Mouse (Mus musculus): ENCODE measurements around the gene Grid2. TPM values are rescaled to one million over a fixed set of nuclear protein-coding genes. Genes with fewer than 3 reads are reported as not detected.

The Grid2 gene
- polyA plus RNA-seq, 1 experiment = not detected

- TF ChIP-seq CTCF (IDR thresholded peaks at IDR 0.05; ENCODE audit: low read depth, low read length) = no peak
- TF ChIP-seq POLR2A (IDR thresholded peaks at IDR 0.05; ENCODE audit: borderline replicate concordance, low read depth, low read length) = no peak
- Histone ChIP-seq H3K4me1 (ENCODE audit: control insufficient read depth, insufficient read depth, low read length) (no peaks in the 10 kb centered on the region), H3K27ac (ENCODE audit: insufficient read depth, low read depth, low read length) (no peak overlapping the region), H3K4me3 (ENCODE audit: insufficient read depth, low read length) (no peak overlapping the region)
These were observed 1248.7 kb downstream of the Grid2 start for GRCm38 (mm10) chr6:64504394-64504793.

GRCm38 (mm10) chr6:64542168-64542567 is 1286.5 kb downstream of the Grid2 start:
- TF ChIP-seq CTCF (IDR thresholded peaks at IDR 0.05; ENCODE audit: low read depth, low read length) (no peak), POLR2A (IDR thresholded peaks at IDR 0.05; ENCODE audit: borderline replicate concordance, low read depth, low read length) (no peak)
- no peak overlapping the region for H3K4me3 ChIP-seq (ENCODE audit: insufficient read depth, low read length)
- no peak overlapping the region for H3K27ac ChIP-seq (ENCODE audit: insufficient read depth, low read depth, low read length)
- H3K4me1 ChIP-seq (ENCODE audit: control insufficient read depth, insufficient read depth, low read length) = no peaks in the 10 kb centered on the region

GRCm38 (mm10) chr6:64553645-64554044 is 1298.0 kb downstream of the Grid2 start:
- Histone ChIP-seq H3K27ac (ENCODE audit: insufficient read depth, low read depth, low read length) (no peak overlapping the region), H3K4me3 (ENCODE audit: insufficient read depth, low read length) (no peak overlapping the region), H3K4me1 (ENCODE audit: control insufficient read depth, insufficient read depth, low read length) (no peaks in the 10 kb centered on the region)
- TF ChIP-seq CTCF (IDR thresholded peaks at IDR 0.05; ENCODE audit: low read depth, low read length) (no peak), POLR2A (IDR thresholded peaks at IDR 0.05; ENCODE audit: borderline replicate concordance, low read depth, low read length) (no peak)

- H3K27ac ChIP-seq (ENCODE audit: insufficient read depth, low read depth, low read length) = no peak overlapping the region
These were observed 1299.5 kb downstream of the Grid2 start for GRCm38 (mm10) chr6:64555220-64555619.

GRCm38 (mm10) chr6:64568599-64568998 is 1312.9 kb downstream of the Grid2 start:
- no peaks in the 10 kb centered on the region for H3K4me1 ChIP-seq (ENCODE audit: control insufficient read depth, insufficient read depth, low read length)
- TF ChIP-seq CTCF (IDR thresholded peaks at IDR 0.05; ENCODE audit: low read depth, low read length) (no peak), POLR2A (IDR thresholded peaks at IDR 0.05; ENCODE audit: borderline replicate concordance, low read depth, low read length) (no peak)
- no peak overlapping the region for H3K27ac ChIP-seq (ENCODE audit: insufficient read depth, low read depth, low read length)
- H3K4me3 ChIP-seq (ENCODE audit: insufficient read depth, low read length) = no peak overlapping the region

More at GRCm38 (mm10) chr6:64555220-64555619, 1299.5 kb downstream of the Grid2 start:
- no peak for TF ChIP-seq CTCF (IDR thresholded peaks at IDR 0.05; ENCODE audit: low read depth, low read length)
- no peak for TF ChIP-seq POLR2A (IDR thresholded peaks at IDR 0.05; ENCODE audit: borderline replicate concordance, low read depth, low read length)
- Histone ChIP-seq H3K4me1 (ENCODE audit: control insufficient read depth, insufficient read depth, low read length) (no peaks in the 10 kb centered on the region), H3K4me3 (ENCODE audit: insufficient read depth, low read length) (no peak overlapping the region)

- Histone ChIP-seq H3K4me3 (ENCODE audit: insufficient read depth, low read length) (no peak overlapping the region), H3K4me1 (ENCODE audit: control insufficient read depth, insufficient read depth, low read length) (no peaks in the 10 kb centered on the region), H3K27ac (ENCODE audit: insufficient read depth, low read depth, low read length) (no peak overlapping the region)
- TF ChIP-seq CTCF (IDR thresholded peaks at IDR 0.05; ENCODE audit: low read depth, low read length) = no peak
- no peak for TF ChIP-seq POLR2A (IDR thresholded peaks at IDR 0.05; ENCODE audit: borderline replicate concordance, low read depth, low read length)
These were observed 1325.7 kb downstream of the Grid2 start for GRCm38 (mm10) chr6:64581338-64581737.

- no peak overlapping the region for H3K4me3 ChIP-seq (ENCODE audit: insufficient read depth, low read length)
- H3K4me1 ChIP-seq (ENCODE audit: control insufficient read depth, insufficient read depth, low read length) = no peaks in the 10 kb centered on the region
- no peak for TF ChIP-seq POLR2A (IDR thresholded peaks at IDR 0.05; ENCODE audit: borderline replicate concordance, low read depth, low read length)
- no peak for TF ChIP-seq CTCF (IDR thresholded peaks at IDR 0.05; ENCODE audit: low read depth, low read length)
- no peak overlapping the region for H3K27ac ChIP-seq (ENCODE audit: insufficient read depth, low read depth, low read length)
These were observed 1333.0 kb downstream of the Grid2 start for GRCm38 (mm10) chr6:64588487-64589205.

GRCm38 (mm10) chr6:64596261-64596660 is 1340.6 kb downstream of the Grid2 start:
- TF ChIP-seq CTCF (IDR thresholded peaks at IDR 0.05; ENCODE audit: low read depth, low read length) = no peak
- TF ChIP-seq POLR2A (IDR thresholded peaks at IDR 0.05; ENCODE audit: borderline replicate concordance, low read depth, low read length) = no peak
- Histone ChIP-seq H3K27ac (ENCODE audit: insufficient read depth, low read depth, low read length) (no peak overlapping the region), H3K4me3 (ENCODE audit: insufficient read depth, low read length) (no peak overlapping the region)

GRCm38 (mm10) chr6:64596835-64597234 is 1341.2 kb downstream of the Grid2 start:
- TF ChIP-seq CTCF (IDR thresholded peaks at IDR 0.05; ENCODE audit: low read depth, low read length) (no peak), POLR2A (IDR thresholded peaks at IDR 0.05; ENCODE audit: borderline replicate concordance, low read depth, low read length) (no peak)
- Histone ChIP-seq H3K4me3 (ENCODE audit: insufficient read depth, low read length) (no peak overlapping the region), H3K27ac (ENCODE audit: insufficient read depth, low read depth, low read length) (no peak overlapping the region), H3K4me1 (ENCODE audit: control insufficient read depth, insufficient read depth, low read length) (no peaks in the 10 kb centered on the region)

More at GRCm38 (mm10) chr6:64596261-64596660, 1340.6 kb downstream of the Grid2 start:
- H3K4me1 ChIP-seq (ENCODE audit: control insufficient read depth, insufficient read depth, low read length) = no peaks in the 10 kb centered on the region

- H3K4me3 ChIP-seq (ENCODE audit: insufficient read depth, low read length) = no peak overlapping the region
- TF ChIP-seq CTCF (IDR thresholded peaks at IDR 0.05; ENCODE audit: low read depth, low read length) (no peak), POLR2A (IDR thresholded peaks at IDR 0.05; ENCODE audit: borderline replicate concordance, low read depth, low read length) (no peak)
These were observed 1342.5 kb downstream of the Grid2 start for GRCm38 (mm10) chr6:64598144-64598561.

More at GRCm38 (mm10) chr6:64598144-64598561, 1342.5 kb downstream of the Grid2 start:
- H3K4me1 ChIP-seq (ENCODE audit: control insufficient read depth, insufficient read depth, low read length) = no peaks in the 10 kb centered on the region
- H3K27ac ChIP-seq (ENCODE audit: insufficient read depth, low read depth, low read length) = no peak overlapping the region

Data from bone marrow macrophage, adult 2 months (primary cell).